Mouse (Mus musculus): Measurements from ENCODE around the gene Gm49373. TPM values are rescaled to one million over a fixed set of nuclear protein-coding genes. Genes with fewer than 3 reads are reported as not detected.

Gene Gm49373
- polyA plus RNA-seq, 1 experiment = 0.27 TPM

GRCm38 (mm10) chr9:21105760-21106564 lies 33.1 kb upstream of the Gm49373 start:
- WGBS = 77% methylated on average over 5 of the region's 5 CpGs
- no peaks in the 10 kb centered on the region for H3K27me3 ChIP-seq (replicated peaks; ENCODE audit: control insufficient read depth, insufficient read depth, low read length)
- no peaks in the 10 kb centered on the region for H3K4me1 ChIP-seq (ENCODE audit: control insufficient read depth, insufficient read depth, low read length)
- no peak overlapping the region for H3K4me3 ChIP-seq (ENCODE audit: insufficient read depth, low read depth, low read length)
- no peaks in the 10 kb centered on the region for H3K36me3 ChIP-seq (ENCODE audit: control insufficient read depth, insufficient read depth, low read length)
- no peak for DNase-seq
- H3K27ac ChIP-seq (ENCODE audit: insufficient read depth, low read depth, low read length) = no peak overlapping the region
- TF ChIP-seq POLR2A (IDR thresholded peaks at IDR 0.05; ENCODE audit: low read depth, low read length) = no peak
- TF ChIP-seq CTCF (conservative IDR thresholded peaks at IDR 0.05; ENCODE audit: insufficient read depth, insufficient read length, low read depth, low read length) = no peak

- no peak for DNase-seq
- 83% methylated on average over 6 of the region's 6 CpGs for WGBS
- Histone ChIP-seq H3K4me3 (ENCODE audit: insufficient read depth, low read depth, low read length) (no peak overlapping the region), H3K27me3 (replicated peaks; ENCODE audit: control insufficient read depth, insufficient read depth, low read length) (no peaks in the 10 kb centered on the region), H3K36me3 (ENCODE audit: control insufficient read depth, insufficient read depth, low read length) (no peaks in the 10 kb centered on the region), H3K4me1 (ENCODE audit: control insufficient read depth, insufficient read depth, low read length) (no peaks in the 10 kb centered on the region), H3K27ac (ENCODE audit: insufficient read depth, low read depth, low read length) (no peak overlapping the region)
- TF ChIP-seq CTCF (conservative IDR thresholded peaks at IDR 0.05; ENCODE audit: insufficient read depth, insufficient read length, low read depth, low read length) (no peak), POLR2A (IDR thresholded peaks at IDR 0.05; ENCODE audit: low read depth, low read length) (no peak)
Measured at GRCm38 (mm10) chr9:21104814-21105213, 31.9 kb upstream of the Gm49373 start.

- no peak overlapping the region for H3K27ac ChIP-seq (ENCODE audit: insufficient read depth, low read depth, low read length)
- no peak overlapping the region for H3K4me3 ChIP-seq (ENCODE audit: insufficient read depth, low read depth, low read length)
- H3K4me1 ChIP-seq (ENCODE audit: control insufficient read depth, insufficient read depth, low read length) = no peaks in the 10 kb centered on the region
- H3K36me3 ChIP-seq (ENCODE audit: control insufficient read depth, insufficient read depth, low read length) = no peaks in the 10 kb centered on the region
- WGBS = 95% methylated on average over 2 of the region's 2 CpGs
- TF ChIP-seq POLR2A (IDR thresholded peaks at IDR 0.05; ENCODE audit: low read depth, low read length) = no peak
- no peak for TF ChIP-seq CTCF (conservative IDR thresholded peaks at IDR 0.05; ENCODE audit: insufficient read depth, insufficient read length, low read depth, low read length)
- no peaks in the 10 kb centered on the region for H3K27me3 ChIP-seq (replicated peaks; ENCODE audit: control insufficient read depth, insufficient read depth, low read length)
- peak; percentile 23 for DNase-seq
Measured at GRCm38 (mm10) chr9:21102076-21102475, 29.2 kb upstream of the Gm49373 start.

DNA sequence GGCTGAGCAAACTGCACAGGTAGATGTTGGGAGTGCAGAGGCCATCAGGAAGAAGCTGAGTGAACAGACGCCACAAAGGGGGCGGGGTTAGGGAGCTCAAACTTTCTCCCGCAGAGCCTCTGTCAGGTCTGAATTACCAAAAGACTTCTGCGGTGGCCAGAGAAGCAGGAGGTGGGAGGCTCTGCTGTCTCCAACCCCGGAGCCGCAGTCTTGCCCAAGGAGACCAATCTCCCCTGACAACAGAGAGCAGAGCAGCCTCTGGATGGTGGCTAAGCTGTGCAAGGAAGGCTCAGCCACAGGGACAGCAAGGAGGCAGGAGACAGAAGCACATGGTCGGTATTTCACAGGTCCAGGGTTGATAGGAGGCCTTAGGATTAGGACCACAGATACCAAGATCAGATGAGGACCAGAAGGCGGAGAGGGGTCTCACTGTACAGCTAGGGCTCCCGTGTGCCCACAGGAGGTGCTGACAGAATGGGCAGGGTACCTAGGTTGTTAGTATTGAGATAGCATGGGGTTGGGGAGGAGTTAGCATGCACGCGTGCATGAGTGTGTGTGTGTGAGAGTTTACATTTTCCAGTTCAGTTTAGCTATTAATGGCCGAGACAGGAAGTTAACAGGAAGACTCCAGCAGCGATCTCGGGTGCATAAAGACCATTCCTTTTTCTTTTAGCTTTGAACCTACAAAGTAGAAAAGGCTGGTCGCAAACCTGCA lies 27.7 kb upstream of the Gm49373 start:
- no peak overlapping the region for H3K4me3 ChIP-seq (ENCODE audit: insufficient read depth, low read depth, low read length)
- no peak overlapping the region for H3K27ac ChIP-seq (ENCODE audit: insufficient read depth, low read depth, low read length)
- H3K36me3 ChIP-seq (ENCODE audit: control insufficient read depth, insufficient read depth, low read length) = no peaks in the 10 kb centered on the region
- no peaks in the 10 kb centered on the region for H3K27me3 ChIP-seq (replicated peaks; ENCODE audit: control insufficient read depth, insufficient read depth, low read length)
- H3K4me1 ChIP-seq (ENCODE audit: control insufficient read depth, insufficient read depth, low read length) = no peaks in the 10 kb centered on the region
- WGBS = 54% methylated on average over 15 of the region's 15 CpGs
- no peak for TF ChIP-seq CTCF (conservative IDR thresholded peaks at IDR 0.05; ENCODE audit: insufficient read depth, insufficient read length, low read depth, low read length)
- TF ChIP-seq POLR2A (IDR thresholded peaks at IDR 0.05; ENCODE audit: low read depth, low read length) = no peak
- no peak for DNase-seq

DNA sequence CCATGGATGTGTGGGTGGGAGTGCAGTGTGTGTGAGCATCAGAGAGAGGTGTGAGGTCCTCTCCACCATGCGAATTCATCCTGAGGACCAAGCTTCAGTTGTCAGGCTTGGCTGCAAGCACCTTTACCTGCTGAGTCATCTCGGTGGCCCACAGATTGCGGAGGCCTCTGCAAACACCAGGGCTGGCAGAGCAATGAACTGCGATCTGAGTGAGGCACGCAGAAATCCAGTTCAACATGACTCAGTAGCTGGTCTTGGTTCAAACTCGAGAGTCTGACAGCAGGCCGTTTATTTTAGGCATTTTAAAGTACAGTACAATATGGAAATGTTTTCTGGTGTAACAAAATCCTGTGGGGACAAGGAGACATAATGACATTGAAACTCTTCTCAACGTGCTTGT lies 24.9 kb upstream of the Gm49373 start:
- TF ChIP-seq POLR2A (IDR thresholded peaks at IDR 0.05; ENCODE audit: low read depth, low read length) (no peak), CTCF (conservative IDR thresholded peaks at IDR 0.05; ENCODE audit: insufficient read depth, insufficient read length, low read depth, low read length) (no peak)
- no peaks in the 10 kb centered on the region for H3K36me3 ChIP-seq (ENCODE audit: control insufficient read depth, insufficient read depth, low read length)
- DNase-seq = no peak

DNA sequence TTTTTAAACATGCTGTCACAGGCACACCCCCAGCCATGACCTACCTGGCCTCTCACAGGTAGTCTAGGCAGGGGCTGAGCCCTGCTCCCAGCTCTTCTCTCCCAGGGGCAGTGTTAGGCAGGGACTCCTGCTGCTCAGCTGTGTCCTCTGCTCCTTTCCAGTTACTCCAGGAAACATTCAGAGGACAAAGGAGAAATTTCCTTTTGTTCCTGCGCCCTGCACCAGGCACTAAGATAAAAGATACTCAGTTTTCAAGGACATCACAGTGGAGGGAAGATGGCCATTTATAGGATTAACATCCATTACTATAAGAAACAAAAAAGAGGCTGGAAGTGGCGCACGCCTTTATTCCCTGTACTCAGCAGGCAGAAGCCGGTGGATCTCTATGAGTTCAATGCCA lies 23.1 kb upstream of the Gm49373 start:
- no peak for DNase-seq
- no peak overlapping the region for H3K4me3 ChIP-seq (ENCODE audit: insufficient read depth, low read depth, low read length)

More for the DNA sequence above, 24.9 kb upstream of the Gm49373 start:
- Histone ChIP-seq H3K27me3 (replicated peaks; ENCODE audit: control insufficient read depth, insufficient read depth, low read length) (no peaks in the 10 kb centered on the region), H3K4me3 (ENCODE audit: insufficient read depth, low read depth, low read length) (no peak overlapping the region), H3K4me1 (ENCODE audit: control insufficient read depth, insufficient read depth, low read length) (no peaks in the 10 kb centered on the region), H3K27ac (ENCODE audit: insufficient read depth, low read depth, low read length) (no peak overlapping the region)
- WGBS = 73% methylated on average over 8 of the region's 8 CpGs

GRCm38 (mm10) chr9:21093423-21093822 lies 20.5 kb upstream of the Gm49373 start:
- Histone ChIP-seq H3K27me3 (replicated peaks; ENCODE audit: control insufficient read depth, insufficient read depth, low read length) (no peaks in the 10 kb centered on the region), H3K4me3 (ENCODE audit: insufficient read depth, low read depth, low read length) (no peak overlapping the region), H3K27ac (ENCODE audit: insufficient read depth, low read depth, low read length) (no peak overlapping the region), H3K36me3 (ENCODE audit: control insufficient read depth, insufficient read depth, low read length) (no peaks in the 10 kb centered on the region), H3K4me1 (ENCODE audit: control insufficient read depth, insufficient read depth, low read length) (peaks cover 4% of the 10 kb centered on the region; the same call in 1 of the 2 replicates)
- no peak for DNase-seq
- TF ChIP-seq POLR2A (IDR thresholded peaks at IDR 0.05; ENCODE audit: low read depth, low read length) (no peak), CTCF (conservative IDR thresholded peaks at IDR 0.05; ENCODE audit: insufficient read depth, insufficient read length, low read depth, low read length) (no peak)
- 98% methylated on average over 9 of the region's 9 CpGs for WGBS

More for the DNA sequence above, 23.1 kb upstream of the Gm49373 start:
- no peaks in the 10 kb centered on the region for H3K36me3 ChIP-seq (ENCODE audit: control insufficient read depth, insufficient read depth, low read length)
- TF ChIP-seq CTCF (conservative IDR thresholded peaks at IDR 0.05; ENCODE audit: insufficient read depth, insufficient read length, low read depth, low read length) (no peak), POLR2A (IDR thresholded peaks at IDR 0.05; ENCODE audit: low read depth, low read length) (no peak)
- no peak overlapping the region for H3K27ac ChIP-seq (ENCODE audit: insufficient read depth, low read depth, low read length)
- 100% methylated on average over 4 of the region's 4 CpGs for WGBS
- no peaks in the 10 kb centered on the region for H3K4me1 ChIP-seq (ENCODE audit: control insufficient read depth, insufficient read depth, low read length)
- no peaks in the 10 kb centered on the region for H3K27me3 ChIP-seq (replicated peaks; ENCODE audit: control insufficient read depth, insufficient read depth, low read length)
